Mouse (Mus musculus): ENCODE measurements around the gene Arhgap42. TPM values are rescaled to one million over a fixed set of nuclear protein-coding genes. Genes with fewer than 3 reads are reported as not detected.

The Arhgap42 gene
- total RNA-seq (2021), result 1 to 10 TPM; 4.0 to 5.6 TPM
- long read RNA-seq, experiment 1, result 0 reads
- long read RNA-seq, experiment 2, partial matches to known transcripts, result 0 of 1 reads
- long read RNA-seq, experiment 2, other reads (novel, unspliced or antisense), result 1 of 1 reads

GRCm38 (mm10) chr9:9238438-9239391 lies at the start of gene Arhgap42:
TSS of gene Arhgap42 (minus strand) at chr9:9239101.
- DNase-seq (ENCODE audit: low spot score), result peak; percentile 68

- no peak for DNase-seq (ENCODE audit: low spot score)
These were observed 49.2 kb upstream of the Arhgap42 start for GRCm38 (mm10) chr9:9288140-9288539.

GRCm38 (mm10) chr9:9269305-9269704 lies 30.4 kb upstream of the Arhgap42 start:
- DNase-seq (ENCODE audit: low spot score), result no peak

- no peak for DNase-seq (ENCODE audit: low spot score)
These were observed 29.0 kb upstream of the Arhgap42 start for GRCm38 (mm10) chr9:9267606-9268601.

- DNase-seq (ENCODE audit: low spot score), result no peak
These were observed 24.6 kb upstream of the Arhgap42 start for GRCm38 (mm10) chr9:9263543-9263942.

GRCm38 (mm10) chr9:9262479-9262878 lies 23.6 kb upstream of the Arhgap42 start:
- DNase-seq (ENCODE audit: low spot score), result no peak

- DNase-seq (ENCODE audit: low spot score), result no peak
These were observed 15.9 kb upstream of the Arhgap42 start for GRCm38 (mm10) chr9:9254764-9255163.

GRCm38 (mm10) chr9:9248529-9248928 lies 9.6 kb upstream of the Arhgap42 start:
- DNase-seq (ENCODE audit: low spot score), result no peak

- DNase-seq (ENCODE audit: low spot score), result no peak
These were observed 7.1 kb upstream of the Arhgap42 start for GRCm38 (mm10) chr9:9245994-9246393.

GRCm38 (mm10) chr9:9243834-9244233 lies 4.9 kb upstream of the Arhgap42 start:
- no peak for DNase-seq (ENCODE audit: low spot score)

GRCm38 (mm10) chr9:9241202-9241795 lies 2.4 kb upstream of the Arhgap42 start:
- no peak for DNase-seq (ENCODE audit: low spot score)

- DNase-seq (ENCODE audit: low spot score), result no peak
These were observed 1.4 kb downstream of the Arhgap42 start for GRCm38 (mm10) chr9:9237511-9237910.

- DNase-seq (ENCODE audit: low spot score), result no peak
These were observed 9.2 kb downstream of the Arhgap42 start for GRCm38 (mm10) chr9:9229662-9230061.

GRCm38 (mm10) chr9:9224837-9225236 lies 14.1 kb downstream of the Arhgap42 start:
- no peak for DNase-seq (ENCODE audit: low spot score)

GRCm38 (mm10) chr9:9223384-9223783 lies 15.5 kb downstream of the Arhgap42 start:
- no peak for DNase-seq (ENCODE audit: low spot score)

- DNase-seq (ENCODE audit: low spot score), result no peak
These were observed 16.9 kb downstream of the Arhgap42 start for GRCm38 (mm10) chr9:9221950-9222486.

GRCm38 (mm10) chr9:9221185-9221584 lies 17.7 kb downstream of the Arhgap42 start:
- no peak for DNase-seq (ENCODE audit: low spot score)

- no peak for DNase-seq (ENCODE audit: low spot score)
These were observed 20.6 kb downstream of the Arhgap42 start for GRCm38 (mm10) chr9:9218301-9218700.

- DNase-seq (ENCODE audit: low spot score), result no peak
These were observed 24.1 kb downstream of the Arhgap42 start for GRCm38 (mm10) chr9:9214849-9215248.

- DNase-seq (ENCODE audit: low spot score), result no peak
These were observed 24.6 kb downstream of the Arhgap42 start for GRCm38 (mm10) chr9:9214296-9214695.

All from gastrocnemius, adult 18-20 months (tissue).